Mouse (Mus musculus) kidney, postnatal 0 days (tissue): Measurements from ENCODE around the gene Crocc. TPM values are rescaled to one million over a fixed set of nuclear protein-coding genes. Genes with fewer than 3 reads are reported as not detected.
A peak's percentile ranks its signal among the peaks of the same experiment; 100 is the strongest.

Experiments
- ATAC-seq: fragments of 200-750 bp; cut with Nextera tagmentation; replicated peaks from 2 replicates; pipeline ENCODE4 v1.8.0; 2017; ENCODE audit warnings: low read depth, moderate number of reproducible peaks, moderate TSS enrichment, moderate library complexity; ENCODE audit not compliant: low FRiP score
- DNase-seq: peaks from one replicate; pipeline ENCODE4 v3.0.0-alpha.2; 2016; ENCODE audit warnings: low spot score
- H3K27ac ChIP-seq: fragments of 300-500 bp; sonication (generic); 2 replicates; pipeline ENCODE4 v1.5.1; 2014; ENCODE audit warnings: mild to moderate bottlenecking
- H3K27me3 ChIP-seq: fragments of 300-500 bp; sonication (generic); 2 replicates; pipeline ENCODE4 v1.6.1; 2014; ENCODE audit warnings: low read length, mixed read lengths; ENCODE audit not compliant: insufficient read depth
- H3K36me3 ChIP-seq: fragments of 300-500 bp; sonication (generic); 2 replicates; pipeline ENCODE4 v1.6.1; 2014; ENCODE audit warnings: low read length, mixed read lengths; ENCODE audit not compliant: insufficient read depth
- H3K4me1 ChIP-seq: fragments of 300-500 bp; sonication (generic); replicated peaks from 2 replicates; pipeline ENCODE4 v1.6.1; 2014; ENCODE audit warnings: antibody characterized with exemption, low read length, mixed read lengths; ENCODE audit not compliant: insufficient read depth
- H3K4me2 ChIP-seq: fragments of 300-500 bp; sonication (generic); 2 replicates; pipeline ENCODE4 v1.6.1; 2014; ENCODE audit warnings: mild to moderate bottlenecking, low read length, moderate library complexity, mixed read lengths
- H3K4me3 ChIP-seq: fragments of 300-500 bp; sonication (generic); replicated peaks from 2 replicates; pipeline ENCODE4 v1.5.1; 2014; ENCODE audit warnings: low read depth, low read length
- H3K9ac ChIP-seq: fragments of 300-500 bp; sonication (generic); 2 replicates; pipeline ENCODE4 v1.6.1; 2014; ENCODE audit warnings: low read depth, low read length
- H3K9me3 ChIP-seq: fragments of 300-500 bp; sonication (generic); replicated peaks from 2 replicates; pipeline ENCODE4 v1.6.1; 2016; ENCODE audit warnings: low read length, inconsistent platforms, mixed read lengths
- CTCF ChIP-seq: IDR thresholded peaks from 2 replicates; pipeline ENCODE4 v1.5.1; 2016; ENCODE audit warnings: antibody characterized with exemption, low read depth, mild to moderate bottlenecking, moderate library complexity
- WGBS: fragments of 180-500 bp; shearing (Covaris S2); extraction: QIAGEN DNeasy Blood & Tissue Kit; methylation state at CpG from one replicate; pipeline ENCODE4 v1.1.7; 2014; 5-methylcytosine and 5-hydroxymethylcytosine counted together
- polyA plus RNA-seq: library from polyadenylated mRNA; unstranded; fragments of >200 nt; fragmentation: Nextera tagmentation; extraction: Ambion mirVana; gene quantifications from 2 replicates; pipeline ENCODE4 v1.2.1, GENCODE M21; 2015

Gene Crocc
- polyA plus RNA-seq, 1 experiment from 2014 or later = 7.8 TPM

DNA sequence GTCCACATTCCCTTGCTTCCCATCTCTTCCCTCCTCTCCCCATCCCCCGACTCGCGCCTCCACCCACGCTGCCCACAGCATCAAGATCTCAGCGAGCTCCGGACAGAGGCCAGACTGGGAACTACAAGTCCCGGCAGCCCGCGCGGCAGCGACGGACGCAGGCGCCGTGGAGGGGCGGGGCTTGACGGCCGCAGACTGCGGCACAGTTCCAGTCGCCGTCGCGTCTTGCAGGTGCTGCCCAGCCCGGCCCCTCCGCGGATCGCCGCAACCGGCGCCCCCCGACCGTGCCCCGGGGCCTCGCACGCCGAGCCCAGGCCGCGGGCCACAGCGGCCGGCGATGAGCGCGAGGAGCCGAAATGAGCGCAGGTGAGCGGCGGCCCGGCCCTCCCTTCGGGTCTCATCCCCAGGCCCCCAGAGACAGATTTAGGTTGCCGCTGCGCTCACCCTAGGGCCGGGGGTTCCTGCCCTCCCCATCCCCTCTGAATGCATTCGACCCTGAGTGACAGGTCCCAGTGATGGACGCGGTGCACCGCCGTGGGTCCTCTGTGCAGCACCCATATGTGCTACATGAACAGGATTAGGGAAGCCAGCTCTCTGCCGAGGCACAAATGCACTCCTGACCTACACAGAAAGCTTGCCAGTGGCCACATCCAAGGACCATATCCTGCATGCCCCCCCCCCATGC lies 73.5 kb downstream of the Crocc start, which contains the start of gene Atp13a2:
Gene Atp13a2 (plus strand): TSS at position 163 of the 685 bp plus-strand sequence.
- H3K9me3 ChIP-seq = no peaks in the 10 kb centered on the region
- peak within 1 kb of the TSS; percentile 75 for H3K9ac ChIP-seq
- TF ChIP-seq CTCF = no peak
- H3K4me3 ChIP-seq = peak within 1 kb of the TSS; percentile 83
- H3K27me3 ChIP-seq = no peaks in the 10 kb centered on the region
- no peak within 1 kb of the TSS for H3K27ac ChIP-seq
- WGBS = 0% methylated on average over 58 of the region's 58 CpGs
- H3K4me1 ChIP-seq = 0 out of 2 replicates have a peak, but pooled peaks cover 10% of the 10 kb centered on the region
- H3K4me2 ChIP-seq = peak within 1 kb of the TSS; percentile 79
- 0 out of 2 replicates have a peak, but pooled peaks cover under 1% of the 10 kb centered on the region for H3K36me3 ChIP-seq
- ATAC-seq = peak; percentile 65
- peak; percentile 84 for DNase-seq

- H3K9ac ChIP-seq = no peak overlapping the region
- 28% methylated on average over 15 of the region's 15 CpGs for WGBS
These were observed 74.2 kb downstream of the Crocc start for GRCm38 (mm10) chr4:140986024-140986710.

DNA sequence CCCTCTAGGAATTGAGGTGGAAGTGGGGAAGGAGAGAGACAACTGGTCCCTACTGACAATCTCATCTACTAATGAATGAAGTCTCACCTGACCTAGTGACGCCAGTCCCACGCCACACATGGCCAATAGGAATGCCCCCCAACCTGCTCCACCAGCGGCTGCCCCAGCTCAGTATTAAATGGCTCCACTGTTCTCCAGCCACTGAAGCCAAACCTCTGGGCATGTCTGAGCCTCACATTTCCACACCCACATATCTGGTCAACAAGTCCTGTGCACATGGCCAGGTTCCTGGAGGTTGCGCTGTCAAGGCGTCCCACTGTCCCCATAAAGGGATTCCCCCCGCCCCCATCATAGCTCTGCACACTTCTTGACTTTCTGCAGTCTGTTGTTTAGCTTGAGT lies 75.8 kb downstream of the Crocc start:
- no peak for ATAC-seq
- Histone ChIP-seq H3K27ac (no peak overlapping the region), H3K9ac (no peak overlapping the region), H3K36me3 (peaks cover 3% of the 10 kb centered on the region), H3K4me3 (no peak overlapping the region), H3K9me3 (no peaks in the 10 kb centered on the region), H3K4me2 (no peak overlapping the region), H3K27me3 (no peaks in the 10 kb centered on the region), H3K4me1 (0 out of 2 replicates have a peak, but pooled peaks cover 10% of the 10 kb centered on the region)
- no peak for TF ChIP-seq CTCF
- no peak for DNase-seq
- WGBS = 83% methylated on average over 6 of the region's 6 CpGs

More at GRCm38 (mm10) chr4:140986024-140986710, 74.2 kb downstream of the Crocc start:
- H3K4me1 ChIP-seq = 0 out of 2 replicates have a peak, but pooled peaks cover 10% of the 10 kb centered on the region
- no peaks in the 10 kb centered on the region for H3K27me3 ChIP-seq
- ATAC-seq = no peak
- peak overlapping the region; percentile 83 for H3K4me3 ChIP-seq
- H3K9me3 ChIP-seq = no peaks in the 10 kb centered on the region
- H3K36me3 ChIP-seq = no peaks in the 10 kb centered on the region
- H3K4me2 ChIP-seq = peak overlapping the region; percentile 79
- H3K27ac ChIP-seq = no peak overlapping the region
- DNase-seq = peak; percentile 15
- TF ChIP-seq CTCF = peak; percentile 42

DNA sequence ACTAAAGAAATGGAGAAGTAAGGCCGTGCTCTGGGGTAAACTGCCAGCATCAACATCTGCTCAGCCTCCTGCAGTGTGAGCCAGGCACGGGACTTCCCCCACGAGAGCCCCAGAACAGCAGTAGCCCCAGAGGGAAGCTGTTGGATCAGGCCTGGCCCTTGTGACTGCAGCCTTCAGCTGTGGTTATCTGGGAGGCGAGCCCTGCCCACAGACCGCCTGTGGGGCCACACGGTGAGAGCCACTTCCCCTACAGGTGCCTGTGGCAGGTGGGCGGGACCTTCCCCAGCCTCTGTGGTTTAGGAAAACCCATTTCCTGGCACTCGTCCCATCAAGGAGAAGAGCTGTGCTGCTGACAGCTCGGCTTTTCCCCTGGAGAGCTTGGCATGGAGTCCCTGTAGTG lies 76.9 kb downstream of the Crocc start:
- Histone ChIP-seq H3K4me1 (0 out of 2 replicates have a peak, but pooled peaks cover 5% of the 10 kb centered on the region), H3K27ac (peak overlapping the region; percentile 22; the same call in 1 of the 2 replicates), H3K27me3 (no peaks in the 10 kb centered on the region), H3K9me3 (no peaks in the 10 kb centered on the region), H3K9ac (no peak overlapping the region), H3K36me3 (peaks cover 12% of the 10 kb centered on the region), H3K4me3 (no peak overlapping the region), H3K4me2 (no peak overlapping the region)
- 13% methylated on average over 9 of the region's 9 CpGs for WGBS
- no peak for ATAC-seq
- no peak for DNase-seq
- no peak for TF ChIP-seq CTCF

DNA sequence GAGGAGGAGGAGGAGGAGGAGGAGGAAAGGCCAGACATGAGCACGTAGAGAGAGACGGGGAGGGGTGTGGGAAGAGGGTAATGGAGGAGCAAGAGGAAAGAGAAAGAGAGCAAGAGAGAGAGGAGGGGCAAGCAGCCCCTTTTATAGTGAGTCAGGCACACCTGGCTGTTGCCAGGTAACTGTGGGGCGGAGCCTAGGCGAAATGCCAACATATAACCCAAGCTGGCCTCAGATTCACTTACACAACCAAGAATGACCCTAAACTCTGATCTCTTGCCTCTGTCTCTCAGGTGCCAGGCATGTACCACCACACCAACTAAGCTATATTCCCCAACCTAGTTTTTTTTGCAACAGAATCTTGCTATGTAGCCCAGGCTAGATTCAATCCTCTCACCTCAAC lies 77.5 kb downstream of the Crocc start:
- H3K9me3 ChIP-seq = no peaks in the 10 kb centered on the region
- no peak overlapping the region for H3K4me2 ChIP-seq
- no peaks in the 10 kb centered on the region for H3K27me3 ChIP-seq
- 0 out of 2 replicates have a peak overlapping the region, but pooled peaks have one; percentile 22 for H3K27ac ChIP-seq
- H3K4me1 ChIP-seq = 0 out of 2 replicates have a peak, but pooled peaks cover 4% of the 10 kb centered on the region
- H3K36me3 ChIP-seq = peaks cover 12% of the 10 kb centered on the region
- ATAC-seq (no peak), DNase-seq (no peak)
- TF ChIP-seq CTCF = no peak
- no peak overlapping the region for H3K9ac ChIP-seq
- H3K4me3 ChIP-seq = no peak overlapping the region
- 35% methylated on average over 4 of the region's 4 CpGs for WGBS

DNA sequence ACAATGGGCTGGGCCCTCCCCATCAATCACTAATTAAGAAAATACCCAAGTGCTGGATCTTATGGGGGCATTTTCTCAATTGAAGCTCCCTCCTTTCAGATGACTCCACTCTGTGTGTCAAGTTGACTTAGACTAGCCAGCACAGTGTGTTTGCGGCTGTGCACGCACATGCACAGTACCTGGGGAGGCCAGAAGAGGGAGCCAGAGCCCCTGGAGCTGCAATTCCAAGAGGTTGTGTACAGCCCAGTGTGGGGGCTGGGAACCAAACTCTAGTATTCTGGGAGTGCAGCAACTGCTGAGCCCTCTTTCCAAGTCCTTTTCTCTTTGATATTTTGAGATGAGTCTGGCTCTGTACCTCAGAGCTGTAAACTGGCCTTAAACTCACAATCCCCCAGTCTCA lies 78.7 kb downstream of the Crocc start:
- Histone ChIP-seq H3K27me3 (no peaks in the 10 kb centered on the region), H3K36me3 (peaks cover 17% of the 10 kb centered on the region), H3K27ac (no peak overlapping the region), H3K4me3 (no peak overlapping the region), H3K4me1 (no peaks in the 10 kb centered on the region), H3K4me2 (no peak overlapping the region), H3K9me3 (no peaks in the 10 kb centered on the region), H3K9ac (no peak overlapping the region)
- DNase-seq = no peak
- no peak for ATAC-seq
- 91% methylated on average over 2 of the region's 2 CpGs for WGBS
- TF ChIP-seq CTCF = peak; percentile 46
